In genomic region chr1:87205502-87205901, GRCm38 (mm10) we compare ENCODE assay signal across 22 mouse cellular contexts. TPM values are rescaled to one million over a fixed set of nuclear protein-coding genes. Genes with fewer than 3 reads are reported as not detected.
DNase-seq lines count a peak whose midpoint lies in the region; ATAC-seq and TF ChIP-seq lines count a peak whose summit lies in the region.
"Had no signal": no experiment of that assay in that cellular context is flagged by ENCODE, and none has a peak within 500 bp of the region (broad histone marks: within the 10 kb centered on the region; RNA-seq: fewer than 3 reads in every experiment).

No protein-coding gene starts in this region.

- no peak overlapping the region for H3K4me2 ChIP-seq in kidney, embryonic 16.5 days (replicated peaks; ENCODE audit: low read depth, low read length)
- H3K4me2 ChIP-seq in limb, embryonic 11.5 days (ENCODE audit: low read depth, severe bottlenecking): no peak overlapping the region
- H3K4me2 ChIP-seq: heart, embryonic 12.5 days; liver, embryonic 12.5 days had no signal

- no peak for TF ChIP-seq CTCF in C2C12 (IDR thresholded peaks at IDR 0.05; ENCODE audit: control insufficient read depth, insufficient read depth, insufficient read length)
- no peak for TF ChIP-seq CTCF in layer of hippocampus, adult 2 months (conservative IDR thresholded peaks at IDR 0.05)

- no peak overlapping the region for H3K4me3 ChIP-seq in kidney, embryonic 16.5 days (ENCODE audit: low read length)
- H3K4me3 ChIP-seq in C2C12 (ENCODE audit: insufficient read depth, poor library complexity, severe bottlenecking): no peak overlapping the region
- H3K4me3 ChIP-seq in limb, embryonic 11.5 days (ENCODE audit: low read depth, low read length): no peak overlapping the region
- H3K4me3 ChIP-seq in layer of hippocampus, adult 2 months: no peak overlapping the region
- H3K4me3 ChIP-seq: heart, embryonic 12.5 days; left cerebral cortex, adult 2 months; liver, embryonic 12.5 days had no signal

- peak; percentile 44; the same call in 1 of the 2 replicates for ATAC-seq in kidney, embryonic 16.5 days (ENCODE audit: low FRiP score, low TSS enrichment)
- peak; percentile 53 for ATAC-seq in limb, embryonic 11.5 days (ENCODE audit: insufficient number of reproducible peaks, low FRiP score, low TSS enrichment, low read depth)
- ATAC-seq: inflammation-experienced regulatory T-cells, adult 6 months; liver, embryonic 12.5 days had no signal

- peaks cover 15% of the 10 kb centered on the region; the same call in 1 of the 2 replicates for H3K27me3 ChIP-seq in kidney, embryonic 16.5 days (ENCODE audit: insufficient read depth, low read length)
- no peaks in the 10 kb centered on the region for H3K27me3 ChIP-seq in C2C12 (ENCODE audit: control insufficient read depth, insufficient read depth, insufficient read length)
- peaks cover 3% of the 10 kb centered on the region; the same call in 1 of the 2 replicates for H3K27me3 ChIP-seq in limb, embryonic 11.5 days (ENCODE audit: control insufficient read depth, insufficient read depth, low read length)

- H3K4me1 ChIP-seq in kidney, embryonic 16.5 days (ENCODE audit: insufficient read depth, low read length): peaks cover 9% of the 10 kb centered on the region; the same call in 1 of the 2 replicates
- 0 out of 2 replicates have a peak, but pooled peaks cover 4% of the 10 kb centered on the region for H3K4me1 ChIP-seq in limb, embryonic 11.5 days (ENCODE audit: control insufficient read depth, insufficient read depth, low read length)
- H3K4me1 ChIP-seq: liver, embryonic 12.5 days had no signal

- no peak overlapping the region for H3K27ac ChIP-seq in kidney, embryonic 16.5 days (ENCODE audit: low read length)
- no peak overlapping the region for H3K27ac ChIP-seq in limb, embryonic 11.5 days (replicated peaks; ENCODE audit: low read depth, low read length)
- no peak overlapping the region for H3K27ac ChIP-seq in layer of hippocampus, adult 2 months
- H3K27ac ChIP-seq: left cerebral cortex, adult 2 months; liver, embryonic 12.5 days had no signal

- no peak overlapping the region for H3ac ChIP-seq in C2C12 (ENCODE audit: control insufficient read depth, insufficient read length, low read depth)

- no peaks in the 10 kb centered on the region for H3K79me2 ChIP-seq in C2C12 (ENCODE audit: control insufficient read depth, insufficient read depth)

- no peak for DNase-seq in kidney, adult 18-20 months
- DNase-seq in embryo, embryonic 10.5 days (ENCODE audit: low spot score): peak; percentile 26
- DNase-seq in limb, embryonic 11.5 days (ENCODE audit: low spot score): no peak
- DNase-seq in layer of hippocampus, adult 2 months (ENCODE audit: low spot score in 2 of 2): no peak
- DNase-seq in liver: no peak
- DNase-seq: adrenal gland, adult 8-10 months; cerebellum, adult 18-20 months; gastrocnemius, postnatal 14 days; heart, postnatal 36 days had no signal

- peaks cover 2% of the 10 kb centered on the region; the same call in 1 of the 2 replicates for H3K9me3 ChIP-seq in kidney, embryonic 16.5 days (ENCODE audit: low read length)
- no peaks in the 10 kb centered on the region for H3K9me3 ChIP-seq in limb, embryonic 11.5 days (ENCODE audit: control insufficient read depth, low read length)
- H3K9me3 ChIP-seq: heart, embryonic 12.5 days; liver, embryonic 12.5 days had no signal

- 25% methylated on average over 3 of the region's 3 CpGs for WGBS in kidney, embryonic 16.5 days
- WGBS in limb, embryonic 11.5 days: 26% methylated on average over 3 of the region's 3 CpGs

- H3K36me3 ChIP-seq in kidney, embryonic 16.5 days (ENCODE audit: insufficient read depth, low read length): no peaks in the 10 kb centered on the region
- H3K36me3 ChIP-seq in C2C12 (ENCODE audit: control insufficient read depth, insufficient read depth): no peaks in the 10 kb centered on the region
- H3K36me3 ChIP-seq in limb, embryonic 11.5 days (ENCODE audit: control insufficient read depth, insufficient read depth, low read length): no peaks in the 10 kb centered on the region
- H3K36me3 ChIP-seq: heart, embryonic 12.5 days; liver, embryonic 12.5 days had no signal

- H3K79me3 ChIP-seq in C2C12 (ENCODE audit: low read depth): no peaks in the 10 kb centered on the region

- no peak overlapping the region for H3K9ac ChIP-seq in kidney, embryonic 16.5 days (replicated peaks; ENCODE audit: low read length)
- H3K9ac ChIP-seq in limb, embryonic 11.5 days (ENCODE audit: low read length): no peak overlapping the region
- H3K9ac ChIP-seq: heart, embryonic 12.5 days; liver, embryonic 12.5 days had no signal

TF ChIP-seq in C2C12, 6 proteins besides CTCF, POLR2A, EP300 and RAD21:
- TF ChIP-seq MAX (IDR thresholded peaks at IDR 0.05) (no peak), MYOD1 (IDR thresholded peaks at IDR 0.05; ENCODE audit: control insufficient read depth, insufficient read length, low read depth) (peak; percentile 96)

RNA-seq across cellular contexts. Expression of gene Chrng, which starts 1.0 kb away (rescaled TPM):
- 0.68 and 0.85 TPM in 2 replicates for polyA plus RNA-seq in kidney, embryonic 16.5 days (2015; fragmentation: Nextera tagmentation; extraction: Ambion mirVana)
- 3.5 TPM for polyA plus RNA-seq in C2C12 (2012; fragmentation: generic; extraction: Trizol)
- polyA plus RNA-seq in limb, embryonic 11.5 days (2014; fragmentation: Nextera tagmentation; extraction: Ambion mirVana): 2.9 and 4.1 TPM in 2 replicates
- not detected for total RNA-seq in layer of hippocampus, adult 2 months (2021)
- total RNA-seq: adrenal gland, adult 8-10 months; common myeloid progenitor, adult 5-6 weeks; heart, postnatal 36 days; left cerebral cortex, adult 2 months; megakaryocyte, adult 5-6 weeks; MEL had no signal
- polyA plus RNA-seq: frontal cortex, adult 2 months; large intestine, adult 2 months; stomach, embryonic 14.5 days had no signal

RNA-seq across cellular contexts. Expression of gene Eif4e2, which starts 8.2 kb away (rescaled TPM):
- polyA plus RNA-seq in kidney, embryonic 16.5 days (2015; fragmentation: Nextera tagmentation; extraction: Ambion mirVana): 157 and 160 TPM in 2 replicates
- polyA plus RNA-seq in C2C12 (2012; fragmentation: generic; extraction: Trizol): 159 TPM
- polyA plus RNA-seq in limb, embryonic 11.5 days (2014; fragmentation: Nextera tagmentation; extraction: Ambion mirVana): 140 and 157 TPM in 2 replicates
- 10 to 100 TPM; 55.6 to 55.8 TPM for total RNA-seq in layer of hippocampus, adult 2 months (2021)

RNA-seq across cellular contexts. Expression of gene Chrnd, which starts 15.1 kb away (rescaled TPM):
- polyA plus RNA-seq in kidney, embryonic 16.5 days (2015; fragmentation: Nextera tagmentation; extraction: Ambion mirVana): 0.81 and 1.1 TPM in 2 replicates
- 7.4 TPM for polyA plus RNA-seq in C2C12 (2012; fragmentation: generic; extraction: Trizol)
- polyA plus RNA-seq in limb, embryonic 11.5 days (2014; fragmentation: Nextera tagmentation; extraction: Ambion mirVana): 0.73 and 1.2 TPM in 2 replicates
- total RNA-seq in layer of hippocampus, adult 2 months (2021): not detected
- total RNA-seq: adrenal gland, adult 8-10 months; common myeloid progenitor, adult 5-6 weeks; heart, postnatal 36 days; left cerebral cortex, adult 2 months; megakaryocyte, adult 5-6 weeks; MEL had no signal
- polyA plus RNA-seq: CD4-positive, CD25-positive, alpha-beta regulatory T cell, adult 4 months; frontal cortex, adult 2 months; heart, embryonic 12.5 days; inflammation-experienced regulatory T-cells, adult 6 months; large intestine, adult 2 months; liver, embryonic 12.5 days; stomach, embryonic 14.5 days had no signal

RNA-seq across cellular contexts. Expression of gene Prss56, which starts 22.4 kb away (rescaled TPM):
- polyA plus RNA-seq in kidney, embryonic 16.5 days (2015; fragmentation: Nextera tagmentation; extraction: Ambion mirVana): 0.08 TPM in 1 of 2 replicates, not detected in the other
- polyA plus RNA-seq in C2C12 (2012; fragmentation: generic; extraction: Trizol): 0.07 TPM
- not detected in 2 replicates for polyA plus RNA-seq in limb, embryonic 11.5 days (2014; fragmentation: Nextera tagmentation; extraction: Ambion mirVana)
- total RNA-seq in layer of hippocampus, adult 2 months (2021): under 1 TPM; 0.15 to 0.22 TPM
- total RNA-seq: adrenal gland, adult 8-10 months; common myeloid progenitor, adult 5-6 weeks; gastrocnemius, postnatal 14 days; heart, postnatal 36 days; megakaryocyte, adult 5-6 weeks had no signal
- polyA plus RNA-seq: CD4-positive, CD25-positive, alpha-beta regulatory T cell, adult 4 months; heart, embryonic 12.5 days; inflammation-experienced regulatory T-cells, adult 6 months; large intestine, adult 2 months; liver, embryonic 12.5 days had no signal

RNA-seq across cellular contexts. Expression of gene Ecel1, which starts 49.2 kb away (rescaled TPM):
- 0.94 and 1.1 TPM in 2 replicates for polyA plus RNA-seq in kidney, embryonic 16.5 days (2015; fragmentation: Nextera tagmentation; extraction: Ambion mirVana)
- polyA plus RNA-seq in C2C12 (2012; fragmentation: generic; extraction: Trizol): 0.07 TPM
- 0.17 and 0.28 TPM in 2 replicates for polyA plus RNA-seq in limb, embryonic 11.5 days (2014; fragmentation: Nextera tagmentation; extraction: Ambion mirVana)
- total RNA-seq in layer of hippocampus, adult 2 months (2021): 1 to 10 TPM; 1.6 TPM
- total RNA-seq: common myeloid progenitor, adult 5-6 weeks; gastrocnemius, postnatal 14 days; heart, postnatal 36 days; megakaryocyte, adult 5-6 weeks had no signal
